Mouse (Mus musculus): ENCODE data around the gene Ppbp.
A peak's percentile ranks its signal among the peaks of the same experiment; 100 is the strongest.
"Not testable (repeated sequence)": the region's sequence is repeated elsewhere in the genome, so short reads cannot be mapped to it uniquely, and the experiment has no call there.

Ppbp gene

GRCm38 (mm10) chr5:90777621-90778020 lies 9.3 kb downstream of the Ppbp start:
- Histone ChIP-seq H3K4me3 (replicated peaks; ENCODE audit: low read length) (no peak overlapping the region), H3K4me1 (replicated peaks; ENCODE audit: low read depth, low read length) (peaks cover 13% of the 10 kb centered on the region), H3K36me3 (ENCODE audit: insufficient read depth, low read length) (no peaks in the 10 kb centered on the region), H3K9me3 (ENCODE audit: low read length) (no peaks in the 10 kb centered on the region), H3K27me3 (ENCODE audit: insufficient read depth, low read length) (no peaks in the 10 kb centered on the region)
- no peak for TF ChIP-seq CTCF (conservative IDR thresholded peaks at IDR 0.05; ENCODE audit: low read length)
- no peak for TF ChIP-seq POU5F1 (IDR thresholded peaks at IDR 0.05; ENCODE audit: borderline replicate concordance, low read length)
- TF ChIP-seq NANOG (IDR thresholded peaks at IDR 0.05; ENCODE audit: borderline replicate concordance, low read length): no peak

- H3K36me3 ChIP-seq (ENCODE audit: insufficient read depth, low read length): no peaks in the 10 kb centered on the region
- H3K9me3 ChIP-seq (ENCODE audit: low read length): no peaks in the 10 kb centered on the region
- peaks cover 13% of the 10 kb centered on the region for H3K4me1 ChIP-seq (replicated peaks; ENCODE audit: low read depth, low read length)
- H3K4me3 ChIP-seq (replicated peaks; ENCODE audit: low read length): no peak overlapping the region
- H3K27me3 ChIP-seq (ENCODE audit: insufficient read depth, low read length): no peaks in the 10 kb centered on the region
- no peak for TF ChIP-seq CTCF (conservative IDR thresholded peaks at IDR 0.05; ENCODE audit: low read length)
- no peak for TF ChIP-seq POU5F1 (IDR thresholded peaks at IDR 0.05; ENCODE audit: borderline replicate concordance, low read length)
- TF ChIP-seq NANOG (IDR thresholded peaks at IDR 0.05; ENCODE audit: borderline replicate concordance, low read length): no peak
These were observed 10.5 kb downstream of the Ppbp start for GRCm38 (mm10) chr5:90778856-90779255.

- peaks cover 3% of the 10 kb centered on the region for H3K27me3 ChIP-seq (ENCODE audit: insufficient read depth, low read length)
- 0 out of 2 replicates have a peak, but pooled peaks cover 6% of the 10 kb centered on the region for H3K4me1 ChIP-seq (replicated peaks; ENCODE audit: low read depth, low read length)
- no peaks in the 10 kb centered on the region for H3K36me3 ChIP-seq (ENCODE audit: insufficient read depth, low read length)
- H3K9me3 ChIP-seq (ENCODE audit: low read length): no peaks in the 10 kb centered on the region
- H3K4me3 ChIP-seq (replicated peaks; ENCODE audit: low read length): no peak overlapping the region
- TF ChIP-seq CTCF (conservative IDR thresholded peaks at IDR 0.05; ENCODE audit: low read length): no peak
- no peak for TF ChIP-seq POU5F1 (IDR thresholded peaks at IDR 0.05; ENCODE audit: borderline replicate concordance, low read length)
- TF ChIP-seq NANOG (IDR thresholded peaks at IDR 0.05; ENCODE audit: borderline replicate concordance, low read length): no peak
These were observed 15.4 kb downstream of the Ppbp start for GRCm38 (mm10) chr5:90783697-90784096.

- Histone ChIP-seq H3K4me3 (replicated peaks; ENCODE audit: low read length) (peak within 1 kb of the TSS; percentile 69), H3K36me3 (ENCODE audit: insufficient read depth, low read length) (no peaks in the 10 kb centered on the region), H3K4me1 (replicated peaks; ENCODE audit: low read depth, low read length) (0 out of 2 replicates have a peak, but pooled peaks cover 6% of the 10 kb centered on the region), H3K27me3 (ENCODE audit: insufficient read depth, low read length) (peaks cover 8% of the 10 kb centered on the region), H3K9me3 (ENCODE audit: low read length) (no peaks in the 10 kb centered on the region)
- TF ChIP-seq POU5F1 (IDR thresholded peaks at IDR 0.05; ENCODE audit: borderline replicate concordance, low read length): no peak
- TF ChIP-seq CTCF (conservative IDR thresholded peaks at IDR 0.05; ENCODE audit: low read length): peak; percentile 17; the same call in 1 of the 2 replicates
These were observed 17.6 kb downstream of the Ppbp start, which contains the start of gene Cxcl3 for GRCm38 (mm10) chr5:90785659-90786588. TSS of gene Cxcl3 (plus strand) at chr5:90786103.

- TF ChIP-seq NANOG (IDR thresholded peaks at IDR 0.05; ENCODE audit: borderline replicate concordance, low read length) (no peak), CTCF (conservative IDR thresholded peaks at IDR 0.05; ENCODE audit: low read length) (0 out of 2 replicates have a peak, but pooled peaks have one; percentile 25), POU5F1 (IDR thresholded peaks at IDR 0.05; ENCODE audit: borderline replicate concordance, low read length) (no peak)
- no peaks in the 10 kb centered on the region for H3K9me3 ChIP-seq (ENCODE audit: low read length)
- H3K4me1 ChIP-seq (replicated peaks; ENCODE audit: low read depth, low read length): 0 out of 2 replicates have a peak, but pooled peaks cover 6% of the 10 kb centered on the region
- peaks cover 8% of the 10 kb centered on the region for H3K27me3 ChIP-seq (ENCODE audit: insufficient read depth, low read length)
- H3K4me3 ChIP-seq (replicated peaks; ENCODE audit: low read length): no peak overlapping the region
- no peaks in the 10 kb centered on the region for H3K36me3 ChIP-seq (ENCODE audit: insufficient read depth, low read length)
These were observed 19.8 kb downstream of the Ppbp start for GRCm38 (mm10) chr5:90788114-90788513.

- TF ChIP-seq POU5F1 (IDR thresholded peaks at IDR 0.05; ENCODE audit: borderline replicate concordance, low read length): no peak
- no peak for TF ChIP-seq CTCF (conservative IDR thresholded peaks at IDR 0.05; ENCODE audit: low read length)
- no peak for TF ChIP-seq NANOG (IDR thresholded peaks at IDR 0.05; ENCODE audit: borderline replicate concordance, low read length)
- H3K4me3 ChIP-seq (replicated peaks; ENCODE audit: low read length): no peak overlapping the region
- H3K27me3 ChIP-seq (ENCODE audit: insufficient read depth, low read length): peaks cover 8% of the 10 kb centered on the region
- H3K36me3 ChIP-seq (ENCODE audit: insufficient read depth, low read length): no peaks in the 10 kb centered on the region
- H3K9me3 ChIP-seq (ENCODE audit: low read length): no peaks in the 10 kb centered on the region
- 0 out of 2 replicates have a peak, but pooled peaks cover 6% of the 10 kb centered on the region for H3K4me1 ChIP-seq (replicated peaks; ENCODE audit: low read depth, low read length)
These were observed 21.2 kb downstream of the Ppbp start for GRCm38 (mm10) chr5:90789306-90790073.

GRCm38 (mm10) chr5:90790074-90790502 lies 21.8 kb downstream of the Ppbp start:
- TF ChIP-seq POU5F1 (IDR thresholded peaks at IDR 0.05; ENCODE audit: borderline replicate concordance, low read length): no peak
- TF ChIP-seq CTCF (conservative IDR thresholded peaks at IDR 0.05; ENCODE audit: low read length): no peak
- Histone ChIP-seq H3K27me3 (ENCODE audit: insufficient read depth, low read length) (peaks cover 8% of the 10 kb centered on the region), H3K36me3 (ENCODE audit: insufficient read depth, low read length) (no peaks in the 10 kb centered on the region), H3K4me1 (replicated peaks; ENCODE audit: low read depth, low read length) (0 out of 2 replicates have a peak, but pooled peaks cover 6% of the 10 kb centered on the region), H3K9me3 (ENCODE audit: low read length) (no peaks in the 10 kb centered on the region), H3K4me3 (replicated peaks; ENCODE audit: low read length) (no peak overlapping the region)

GRCm38 (mm10) chr5:90794195-90794625 lies 25.9 kb downstream of the Ppbp start, which contains the start of gene Cxcl15:
TSS of gene Cxcl15 (plus strand) at chr5:90794534.
- Histone ChIP-seq H3K9me3 (ENCODE audit: low read length) (no peaks in the 10 kb centered on the region), H3K36me3 (ENCODE audit: insufficient read depth, low read length) (no peaks in the 10 kb centered on the region), H3K4me1 (replicated peaks; ENCODE audit: low read depth, low read length) (no peaks in the 10 kb centered on the region), H3K4me3 (replicated peaks; ENCODE audit: low read length) (no peak within 1 kb of the TSS), H3K27me3 (ENCODE audit: insufficient read depth, low read length) (peaks cover 5% of the 10 kb centered on the region)
- TF ChIP-seq NANOG (IDR thresholded peaks at IDR 0.05; ENCODE audit: borderline replicate concordance, low read length) (no peak), POU5F1 (IDR thresholded peaks at IDR 0.05; ENCODE audit: borderline replicate concordance, low read length) (no peak), CTCF (conservative IDR thresholded peaks at IDR 0.05; ENCODE audit: low read length) (no peak)

GRCm38 (mm10) chr5:90795392-90795791 lies 27.1 kb downstream of the Ppbp start:
- not testable (repeated sequence) for H3K9me3 ChIP-seq (ENCODE audit: low read length); H3K36me3 ChIP-seq (ENCODE audit: insufficient read depth, low read length); H3K4me1 ChIP-seq (replicated peaks; ENCODE audit: low read depth, low read length); H3K4me3 ChIP-seq (replicated peaks; ENCODE audit: low read length); H3K27me3 ChIP-seq (ENCODE audit: insufficient read depth, low read length)

Measured in E14TG2a.4 (cell line).